Mouse (Mus musculus): ENCODE results near the gene Ablim2.

GRCm38 (mm10) chr5:35811639-35812295 lies 54.1 kb downstream of the Ablim2 start:
- no peak for TF ChIP-seq CTCF (IDR thresholded peaks at IDR 0.05; ENCODE audit: control insufficient read depth, insufficient read depth, low read length)
- TF ChIP-seq POLR2A (IDR thresholded peaks at IDR 0.05; ENCODE audit: borderline replicate concordance, control insufficient read depth, low read depth, low read length) = no peak

Measured in bone marrow, adult 2 months (tissue).